Mouse (Mus musculus) thymus, postnatal 25 days (tissue): ENCODE measurements around the gene Pla2g3.

ENCODE experiments used
- DNase-seq: peaks from one replicate; pipeline ENCODE4 v3.0.0; 2022

Pla2g3 gene

DNA sequence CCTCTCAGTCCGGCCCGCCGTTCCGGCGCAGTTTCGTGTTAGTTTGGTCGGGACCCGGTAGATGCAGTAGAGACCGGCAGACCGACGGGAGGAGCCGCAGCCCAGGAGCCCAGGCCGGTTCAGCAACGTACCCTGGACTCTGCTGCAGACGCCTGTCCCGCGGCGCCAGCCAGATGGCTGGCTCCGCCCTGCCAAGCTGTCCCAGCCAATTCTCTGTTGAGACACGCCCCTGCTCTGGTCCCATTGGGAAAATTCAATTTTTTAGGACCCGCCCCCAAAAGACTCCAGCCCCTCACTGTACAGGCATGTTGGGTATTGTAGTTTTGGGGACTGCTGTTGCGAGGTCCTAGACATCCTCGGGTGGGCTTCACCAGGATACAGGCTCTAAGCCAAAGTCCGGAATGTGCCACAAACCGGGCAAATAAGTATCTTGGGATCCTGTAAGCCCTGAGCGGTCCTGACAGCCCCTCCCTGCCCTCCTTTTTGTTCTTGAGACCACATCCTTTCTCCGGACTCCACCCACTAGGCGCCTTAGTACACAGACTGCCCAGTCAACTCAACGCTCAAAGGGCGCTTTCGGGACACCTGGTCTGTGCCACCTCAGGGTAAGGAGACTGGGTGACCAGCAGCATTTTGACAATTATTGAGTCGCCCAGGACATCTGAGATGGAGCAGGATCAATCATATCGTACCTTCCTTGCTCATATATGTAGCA lies 51.2 kb downstream of the Pla2g3 start:
- DNase-seq: peak; percentile 84

DNA sequence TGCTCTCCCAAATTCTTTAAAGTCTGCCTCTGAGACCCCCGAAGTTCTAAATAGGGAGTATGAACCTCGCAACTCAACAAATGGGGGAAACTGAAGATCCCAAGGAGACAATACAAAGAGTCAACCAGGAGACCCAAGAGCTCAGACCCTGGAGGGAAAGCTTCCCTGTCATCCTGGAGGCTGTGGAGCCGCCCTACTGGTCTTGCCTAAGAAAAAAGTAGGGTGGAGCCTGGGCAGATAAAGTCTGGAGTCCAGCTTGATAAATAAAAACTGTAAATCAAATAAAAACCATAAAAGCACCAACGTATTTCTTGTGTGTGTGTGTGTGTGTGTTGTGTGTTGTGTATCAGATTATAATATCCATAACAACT lies 51.7 kb downstream of the Pla2g3 start:
- no peak for DNase-seq

DNA sequence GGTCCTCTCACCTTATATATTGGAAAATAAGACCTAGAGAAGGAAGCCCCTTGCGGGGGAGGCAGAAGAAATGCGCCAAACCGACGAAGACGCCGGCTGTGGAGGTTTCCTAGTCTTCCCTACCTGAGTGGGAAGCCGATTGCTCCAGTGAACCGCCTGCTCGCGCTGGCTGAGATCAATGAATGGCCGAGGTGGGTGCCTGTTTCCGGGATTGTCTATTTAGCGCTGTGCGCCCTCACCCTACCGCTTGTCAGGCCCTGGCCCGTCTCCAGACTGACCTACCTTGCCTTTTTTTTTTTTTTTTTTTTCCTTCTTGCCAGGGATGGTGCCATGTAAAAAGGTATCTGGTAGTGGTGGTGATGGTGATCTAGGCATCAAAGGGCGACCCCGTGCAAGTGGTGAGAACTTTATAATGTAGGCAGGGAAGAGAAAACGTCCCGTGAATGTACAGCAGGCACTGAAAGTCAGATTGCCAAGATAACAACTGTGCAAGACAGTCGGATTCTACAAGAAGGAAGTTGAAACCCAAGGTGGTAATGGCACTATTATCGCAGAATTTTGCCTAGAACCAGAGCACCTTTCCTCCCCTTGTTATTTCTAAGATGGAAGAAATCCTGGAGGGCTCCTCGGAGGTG lies 52.5 kb downstream of the Pla2g3 start, which contains the start of gene Smtn:
Gene Smtn (minus strand): TSS at position 162 of the 635 bp plus-strand sequence.
- no peak for DNase-seq

DNA sequence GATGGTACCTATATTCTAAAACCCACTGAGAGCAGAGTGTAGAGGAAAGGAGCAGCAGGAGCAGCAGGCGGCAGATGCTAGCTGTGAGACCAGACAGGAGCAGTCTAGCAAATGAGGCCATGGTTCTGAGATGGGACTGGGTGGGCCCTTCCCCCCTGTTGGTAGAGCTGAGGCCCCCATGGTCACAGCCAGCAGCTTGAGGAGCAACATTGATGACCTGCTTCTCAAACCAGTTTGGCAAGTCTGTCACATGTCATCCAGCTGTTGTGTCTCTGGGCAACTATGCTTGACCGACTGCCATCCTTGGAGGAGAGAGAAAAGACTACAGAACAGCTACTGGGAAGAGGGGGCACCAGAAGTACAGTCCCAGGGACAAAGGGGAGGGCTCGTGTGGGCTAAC lies 53.8 kb downstream of the Pla2g3 start:
- no peak for DNase-seq

DNA sequence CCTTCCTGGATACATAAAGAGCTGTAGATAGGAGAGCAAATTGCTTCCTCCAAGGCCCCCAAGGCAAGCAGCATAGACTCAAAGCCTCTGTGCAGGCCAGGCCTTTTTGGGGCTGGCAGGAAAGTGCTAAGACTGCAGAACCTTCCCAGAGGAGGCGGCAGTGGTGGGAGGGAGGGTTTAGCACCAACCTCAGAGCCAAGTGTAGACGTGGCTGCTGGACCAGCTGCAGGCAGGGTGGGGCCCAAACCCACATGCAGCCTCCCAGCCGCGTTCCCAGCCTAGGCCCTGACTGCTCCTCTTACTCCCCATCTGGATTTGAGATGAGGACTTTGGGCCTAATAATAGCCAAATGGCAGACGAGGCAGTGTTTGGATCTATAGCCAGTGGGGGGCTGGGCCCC lies 54.9 kb downstream of the Pla2g3 start:
- no peak for DNase-seq

DNA sequence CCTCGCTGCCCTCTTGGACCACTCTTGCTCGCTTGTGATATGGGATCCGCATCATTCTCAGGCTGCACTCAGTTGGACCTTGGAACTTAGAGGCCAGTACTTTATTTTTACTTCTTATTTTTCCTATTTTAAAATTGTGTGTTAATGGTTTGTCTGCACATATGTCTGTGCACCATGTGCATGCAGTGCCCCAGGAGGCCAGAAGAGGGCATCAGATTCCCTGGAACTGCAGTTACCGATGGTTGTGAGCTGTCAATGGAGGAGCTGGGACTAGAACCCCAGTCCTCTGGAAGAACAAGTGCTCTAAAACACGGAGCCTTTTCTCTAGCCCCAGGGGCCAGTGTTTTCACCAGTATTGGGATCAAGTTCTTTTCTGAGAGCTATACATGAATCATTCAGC lies 56.3 kb downstream of the Pla2g3 start:
- DNase-seq: no peak

DNA sequence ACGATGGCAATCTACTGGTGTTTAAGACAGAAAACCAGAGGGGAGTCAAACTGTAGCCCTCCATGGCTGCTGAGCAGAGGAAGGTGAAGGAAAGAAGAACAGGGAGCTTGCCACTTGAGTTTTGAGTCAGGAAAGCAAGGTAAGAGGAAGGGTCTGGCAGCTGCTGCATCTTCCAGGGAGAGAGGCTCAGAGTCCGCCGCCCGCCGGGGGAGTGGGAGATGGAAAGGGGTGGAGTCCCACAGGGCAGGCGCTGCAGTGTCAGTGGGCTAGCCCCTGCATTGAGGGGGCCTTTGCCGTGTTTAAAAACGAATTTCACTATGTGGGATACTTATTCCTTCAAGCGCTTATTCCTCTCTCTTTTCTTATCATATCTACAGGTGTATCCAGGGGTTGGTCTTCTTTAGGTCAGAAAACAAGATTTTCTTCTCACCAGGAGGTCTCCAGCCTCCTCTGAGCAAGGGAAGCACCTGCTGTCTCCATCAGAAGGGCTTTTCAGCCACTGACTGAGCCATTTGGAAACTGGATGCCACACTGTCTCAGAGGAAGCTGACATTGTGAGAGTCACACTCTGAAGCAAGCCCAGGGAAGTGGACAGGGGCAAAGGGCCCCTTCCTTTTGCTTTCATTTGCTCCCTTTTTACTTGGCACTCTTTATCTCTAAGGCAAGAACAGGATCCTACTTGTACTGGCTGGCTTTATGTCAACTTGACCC lies 57.6 kb downstream of the Pla2g3 start:
- DNase-seq: no peak

DNA sequence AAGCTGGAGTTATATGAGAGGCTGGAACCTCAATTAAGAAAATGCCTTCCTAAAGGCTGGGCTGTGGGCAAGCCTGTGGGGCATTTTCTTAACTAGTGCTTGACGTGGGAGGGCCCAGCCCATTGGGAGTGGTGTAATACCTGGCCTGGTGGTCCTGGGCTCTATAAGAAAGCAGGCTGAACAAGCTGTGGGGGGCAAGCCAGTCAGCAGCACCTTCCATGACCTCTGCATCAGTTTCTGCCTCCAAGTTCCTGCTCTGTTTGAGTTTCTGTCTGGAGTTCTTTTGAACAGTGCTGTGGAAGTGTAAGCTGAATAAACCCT lies 58.1 kb downstream of the Pla2g3 start:
- DNase-seq: no peak

DNA sequence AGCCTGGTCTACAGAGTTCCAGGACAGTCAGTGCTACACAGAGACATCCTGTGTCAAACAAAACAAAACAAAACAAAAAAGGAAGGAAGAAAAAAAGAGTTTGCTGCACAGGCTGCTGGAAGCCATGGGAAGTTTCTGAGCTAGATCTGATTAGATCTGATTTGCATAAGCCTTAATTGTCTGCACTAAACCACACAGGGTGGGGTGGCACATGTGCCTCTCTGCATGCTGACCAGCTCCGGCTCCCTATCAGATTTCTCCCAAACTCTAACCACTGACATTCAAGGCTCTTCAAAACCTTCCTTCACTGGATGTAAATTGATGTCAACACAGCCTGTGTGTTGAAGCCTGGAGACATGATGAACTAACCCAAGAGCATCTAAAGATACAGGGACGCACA lies 59.0 kb downstream of the Pla2g3 start:
- no peak for DNase-seq

DNA sequence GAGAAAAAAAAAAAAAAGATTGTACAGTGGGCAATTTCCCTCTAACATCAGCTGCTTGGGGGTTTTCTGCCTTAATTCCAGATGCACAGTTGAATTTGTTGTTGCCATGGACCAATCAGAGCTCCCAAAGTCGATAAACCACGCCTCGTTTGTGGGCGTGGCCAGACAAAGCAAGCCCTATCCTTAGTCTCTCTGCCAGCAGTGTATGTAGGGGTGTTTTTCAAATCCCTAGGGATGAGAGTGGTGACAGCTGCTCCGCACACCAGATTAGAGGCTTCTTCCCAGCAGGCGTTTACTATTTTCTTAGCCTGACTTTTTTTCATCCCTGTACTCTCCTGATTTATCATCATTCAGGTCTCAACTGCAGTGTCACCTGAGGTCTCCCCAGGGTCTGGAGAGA lies 59.9 kb downstream of the Pla2g3 start:
- no peak for DNase-seq

DNA sequence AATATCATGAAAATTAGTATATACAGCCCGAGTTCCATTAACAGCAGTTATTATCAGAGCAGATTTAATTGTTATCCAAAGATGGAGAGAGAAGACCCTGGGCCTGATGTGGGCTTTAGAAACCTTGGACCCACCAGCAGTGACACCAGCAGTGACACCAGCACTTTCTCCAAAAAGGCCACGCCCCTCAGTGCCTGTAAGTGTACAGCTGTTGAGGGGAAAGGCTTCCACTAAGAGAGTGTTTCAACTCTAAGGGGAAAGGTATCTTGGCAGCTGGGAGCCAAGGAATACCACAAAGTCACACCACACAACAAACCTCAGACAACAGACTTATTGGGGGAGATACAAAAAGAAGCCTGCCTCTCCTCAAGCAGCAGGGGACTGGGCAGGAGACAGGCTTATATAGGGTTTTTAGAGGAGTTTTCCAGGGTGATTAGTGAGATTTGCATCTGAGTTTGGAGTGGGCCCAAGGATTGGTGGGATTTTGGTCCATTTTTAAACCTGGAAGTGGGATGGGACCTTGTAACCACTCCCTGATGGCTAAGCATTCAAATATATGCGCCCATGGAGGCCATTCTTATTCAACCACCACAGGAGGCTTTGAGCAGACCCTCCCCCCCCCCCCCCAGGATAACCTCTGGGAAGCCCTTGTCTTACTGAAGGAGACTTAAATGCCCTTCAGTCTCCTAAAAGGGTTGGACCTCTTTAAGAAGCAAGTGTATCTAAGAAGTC lies 60.6 kb downstream of the Pla2g3 start:
- DNase-seq: no peak
